Mouse (Mus musculus) heart, adult 2 months (tissue): ENCODE measurements around the gene Mcmbp.

Experiments used
- CTCF ChIP-seq: fragments of 200-600 bp; IDR thresholded peaks from 2 replicates; pipeline ENCODE4 v1.8.1; 2022; ENCODE audit warnings: antibody characterized with exemption, mild to moderate bottlenecking, moderate library complexity
- EP300 ChIP-seq: fragments of 200-500 bp; IDR thresholded peaks from 2 replicates; pipeline ENCODE4 v1.6.1; 2011; ENCODE audit warnings: low read depth, low read length, control low read depth; ENCODE audit not compliant: insufficient read depth
- POLR2A ChIP-seq: fragments of 200-500 bp; IDR thresholded peaks from 2 replicates; pipeline ENCODE4 v1.6.1; 2011; ENCODE audit warnings: mild to moderate bottlenecking, low read depth, low read length, control low read depth; ENCODE audit not compliant: insufficient read depth

DNA sequence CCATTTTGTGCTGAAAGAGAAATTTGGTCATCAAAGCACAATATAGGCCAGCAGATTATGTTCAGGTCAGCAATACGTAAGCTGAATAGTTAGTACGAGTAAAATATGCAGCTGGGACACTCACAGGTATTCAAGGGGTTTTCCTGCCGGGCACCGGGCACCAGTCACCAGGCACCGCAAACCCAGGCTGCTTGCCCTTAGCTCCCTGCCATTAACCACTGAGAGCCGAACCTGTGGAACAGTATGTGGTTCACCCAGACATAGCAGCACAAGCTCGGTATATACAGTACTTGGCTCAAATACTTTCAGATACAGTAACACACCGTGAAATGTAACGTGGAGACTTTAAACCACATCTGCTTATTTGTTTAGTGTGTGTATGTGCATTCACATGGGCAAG lies 15.1 kb downstream of the Mcmbp start:
- no peak for TF ChIP-seq CTCF
- TF ChIP-seq POLR2A: no peak
- TF ChIP-seq EP300: no peak
